Mouse (Mus musculus): Measurements from ENCODE around the gene Tspoap1.

GRCm38 (mm10) chr11:87761806-87762701 lies 1.7 kb downstream of the Tspoap1 start:
- TF ChIP-seq GATA1 (IDR thresholded peaks at IDR 0.05; ENCODE audit: borderline replicate concordance, low read length) (no peak), FLI1 (IDR thresholded peaks at IDR 0.05; ENCODE audit: low read length) (no peak; the same call in 1 of the 2 replicates)
